Mouse (Mus musculus) ovary, postnatal 10 days (tissue): ENCODE results near the gene Gm21778.
"Not testable (repeated sequence)": the region's sequence is repeated elsewhere in the genome, so short reads cannot be mapped to it uniquely, and the experiment has no call there.

Source experiments
- DNase-seq: peaks from one replicate; pipeline ENCODE4 v3.0.0; 2022; ENCODE audit warnings: low spot score

Gm21778 gene

DNA sequence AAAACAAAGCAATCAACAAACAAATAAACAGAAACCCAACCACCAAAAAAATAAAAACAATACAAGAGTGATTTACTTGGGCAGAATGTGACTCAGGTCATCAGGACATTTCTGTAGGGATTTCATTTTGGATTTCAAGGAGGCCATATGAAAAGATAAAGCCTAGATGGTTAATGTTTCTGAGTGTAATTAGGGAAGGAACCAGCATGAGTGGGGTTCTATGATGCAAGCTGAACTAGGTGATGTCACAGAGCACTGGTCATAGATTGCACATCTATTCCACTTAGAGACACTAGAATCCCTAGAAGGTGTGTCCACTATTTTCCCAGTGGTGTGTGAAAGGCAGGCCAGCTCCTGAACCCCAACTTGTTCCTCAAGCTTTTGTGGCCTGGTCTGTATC is at the start of gene Gm21778:
TSS of gene Gm21778 (plus strand) at position 301 of the 400 bp plus-strand sequence.
- DNase-seq, result not testable (repeated sequence)
